Mouse (Mus musculus) cerebellum, postnatal 4 days (tissue): ENCODE results near the gene Atp1b3.
"Not testable (repeated sequence)": the region's sequence is repeated elsewhere in the genome, so short reads cannot be mapped to it uniquely, and the experiment has no call there.

Experiments used
- DNase-seq, 2 experiments: peaks; one replicate each; pipeline ENCODE4 v3.0.0; 2022; ENCODE audit warnings: low spot score in 2 of 2, mixed read lengths in 1 of 2

The Atp1b3 gene

GRCm38 (mm10) chr9:96363581-96364140, 581 bp downstream of the Atp1b3 start:
- peak in 1 of 2 experiments; percentile 46 for DNase-seq

- no peak for DNase-seq
Observed at GRCm38 (mm10) chr9:96360056-96360455, 4.2 kb downstream of the Atp1b3 start.

- DNase-seq = no peak
Observed at GRCm38 (mm10) chr9:96353799-96354198, 10.4 kb downstream of the Atp1b3 start.

- no peak for DNase-seq
Observed at GRCm38 (mm10) chr9:96353121-96353769, 11.0 kb downstream of the Atp1b3 start.

- not testable (repeated sequence) for DNase-seq
Observed at GRCm38 (mm10) chr9:96351771-96352170, 12.5 kb downstream of the Atp1b3 start.

GRCm38 (mm10) chr9:96350476-96350875, 13.8 kb downstream of the Atp1b3 start:
- no peak for DNase-seq

- peak in 1 of 2 experiments; percentile 61 for DNase-seq
Observed at GRCm38 (mm10) chr9:96350010-96350409, 14.2 kb downstream of the Atp1b3 start.

- DNase-seq = no peak
Observed at GRCm38 (mm10) chr9:96348885-96349284, 15.4 kb downstream of the Atp1b3 start.

- no peak for DNase-seq
Observed at GRCm38 (mm10) chr9:96345750-96346149, 18.5 kb downstream of the Atp1b3 start.

- DNase-seq = no peak
Observed at GRCm38 (mm10) chr9:96331146-96331545, 33.1 kb downstream of the Atp1b3 start.

- no peak for DNase-seq
Observed at GRCm38 (mm10) chr9:96328226-96328625, 36.0 kb downstream of the Atp1b3 start.

GRCm38 (mm10) chr9:96326496-96326923, 37.7 kb downstream of the Atp1b3 start:
- DNase-seq = peak; percentile 44 to 82

- peak in 1 of 2 experiments; percentile 76 for DNase-seq
Observed at GRCm38 (mm10) chr9:96324502-96324901, 39.7 kb downstream of the Atp1b3 start.

- DNase-seq = peak in 1 of 2 experiments; percentile 53
Observed at GRCm38 (mm10) chr9:96322411-96323152, 41.7 kb downstream of the Atp1b3 start.

GRCm38 (mm10) chr9:96320551-96320980, 43.7 kb downstream of the Atp1b3 start:
- no peak for DNase-seq

- DNase-seq = no peak
Observed at GRCm38 (mm10) chr9:96319333-96319732, 44.9 kb downstream of the Atp1b3 start.

GRCm38 (mm10) chr9:96312074-96312473, 52.2 kb downstream of the Atp1b3 start:
- DNase-seq = no peak

- no peak for DNase-seq
Observed at GRCm38 (mm10) chr9:96308816-96309215, 55.4 kb downstream of the Atp1b3 start.

- no peak for DNase-seq
Observed at GRCm38 (mm10) chr9:96299324-96300008, 64.8 kb downstream of the Atp1b3 start.

GRCm38 (mm10) chr9:96292144-96292543, 72.1 kb downstream of the Atp1b3 start:
- DNase-seq = no peak

GRCm38 (mm10) chr9:96284916-96285315, 79.3 kb downstream of the Atp1b3 start:
- DNase-seq = no peak
